14 mouse cellular contexts compared by ENCODE assay signal in the genomic region with DNA sequence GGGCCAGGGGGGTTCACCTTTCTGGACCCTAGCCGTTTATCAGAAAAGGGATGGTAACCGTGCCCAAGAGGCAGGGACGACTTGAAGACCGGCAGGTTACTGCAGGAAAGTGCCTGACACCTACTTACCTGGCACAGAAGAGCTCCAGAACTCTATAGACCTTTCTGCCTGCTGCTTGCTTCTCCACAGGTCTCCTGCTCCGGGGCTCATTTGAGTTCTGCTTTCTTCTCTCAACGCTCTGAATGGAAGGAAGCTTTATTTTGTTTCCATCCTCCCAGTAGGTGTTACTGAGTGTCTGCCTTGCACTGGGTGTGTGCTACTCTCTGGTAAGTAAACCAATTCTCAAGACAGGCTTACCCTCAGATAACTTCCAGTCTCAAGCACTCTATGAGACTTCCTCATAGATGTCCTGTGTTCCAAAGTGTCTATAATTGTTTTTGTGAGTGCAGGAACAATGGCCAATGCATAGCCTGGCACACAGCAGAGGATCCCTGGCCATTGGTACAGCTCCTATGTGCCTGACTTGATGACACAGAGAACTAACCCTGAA. TPM values are rescaled to one million over a fixed set of nuclear protein-coding genes. Genes with fewer than 3 reads are reported as not detected.
DNase-seq lines count a peak whose midpoint lies in the region; ATAC-seq and TF ChIP-seq lines count a peak whose summit lies in the region.
"Had no signal": no experiment of that assay in that cellular context is flagged by ENCODE, and none has a peak within 500 bp of the region (broad histone marks: within the 10 kb centered on the region; RNA-seq: fewer than 3 reads in every experiment).

No protein-coding gene starts in this region.

- no peak overlapping the region for H3K9ac ChIP-seq in heart, embryonic 15.5 days
- H3K9ac ChIP-seq in limb, embryonic 12.5 days (replicated peaks), result no peak overlapping the region; the same call in 1 of the 2 replicates
- H3K9ac ChIP-seq: hindbrain, embryonic 12.5 days; liver, postnatal 0 days had no signal

- no peak for TF ChIP-seq CTCF in brain, embryonic 14.5 days (IDR thresholded peaks at IDR 0.05; ENCODE audit: borderline replicate concordance, extremely low read depth, insufficient read depth, insufficient read length)

- peaks cover 21% of the 10 kb centered on the region for H3K4me1 ChIP-seq in heart, embryonic 15.5 days (replicated peaks)
- peaks cover 29% of the 10 kb centered on the region for H3K4me1 ChIP-seq in limb, embryonic 12.5 days (replicated peaks)

- no peak overlapping the region for H3K27ac ChIP-seq in heart, embryonic 15.5 days
- no peak overlapping the region for H3K27ac ChIP-seq in limb, embryonic 12.5 days
- H3K27ac ChIP-seq: hindbrain, embryonic 12.5 days; layer of hippocampus, adult 2 months had no signal

- peak overlapping the region; percentile 16; the same call in 1 of the 2 replicates for H3K4me3 ChIP-seq in heart, embryonic 15.5 days
- peak overlapping the region; percentile 11 for H3K4me3 ChIP-seq in limb, embryonic 12.5 days (replicated peaks)
- H3K4me3 ChIP-seq: hindbrain, embryonic 12.5 days; layer of hippocampus, adult 2 months had no signal

- H3K9me3 ChIP-seq in heart, embryonic 15.5 days (replicated peaks), result no peaks in the 10 kb centered on the region
- no peaks in the 10 kb centered on the region for H3K9me3 ChIP-seq in limb, embryonic 12.5 days
- H3K9me3 ChIP-seq: hindbrain, embryonic 12.5 days had no signal

- peak; percentile 32 for DNase-seq in embryo, embryonic 10.5 days (ENCODE audit: low spot score)
- no peak for DNase-seq in embryo, embryonic 11 days
- no peak for DNase-seq in heart, postnatal 10 days
- peak; percentile 24 for DNase-seq in brain, embryonic 14.5 days (ENCODE audit: low read depth)
- no peak for DNase-seq in adipocyte (ENCODE audit: low spot score)
- DNase-seq in layer of hippocampus, adult 11-12 months (ENCODE audit: low spot score), result no peak
- DNase-seq: cerebellum, adult 18-20 months; kidney, adult 2 months; liver, postnatal 0 days had no signal

- ATAC-seq in heart, embryonic 15.5 days (replicated peaks; ENCODE audit: insufficient number of reproducible peaks, insufficient read depth, low FRiP score, low read depth), result no peak
- no peak for ATAC-seq in limb, embryonic 12.5 days (ENCODE audit: insufficient number of reproducible peaks, insufficient read depth, low FRiP score, low TSS enrichment, low read depth)
- ATAC-seq: liver, postnatal 0 days had no signal

- peaks cover 95% of the 10 kb centered on the region for H3K27me3 ChIP-seq in heart, embryonic 15.5 days
- peaks cover 69% of the 10 kb centered on the region for H3K27me3 ChIP-seq in limb, embryonic 12.5 days

- no peak for TF ChIP-seq POLR2A in brain, embryonic 14.5 days (IDR thresholded peaks at IDR 0.05; ENCODE audit: borderline replicate concordance, extremely low read depth, insufficient read depth, insufficient read length, poor library complexity, severe bottlenecking)

- WGBS in heart, embryonic 15.5 days, result 8% methylated on average over 6 of the region's 6 CpGs
- 6% methylated on average over 6 of the region's 6 CpGs for WGBS in limb, embryonic 12.5 days

- H3K4me2 ChIP-seq in heart, embryonic 15.5 days, result peak overlapping the region; percentile 40; the same call in 1 of the 2 replicates
- H3K4me2 ChIP-seq in limb, embryonic 12.5 days, result peak overlapping the region; percentile 44

- H3K36me3 ChIP-seq in heart, embryonic 15.5 days, result no peaks in the 10 kb centered on the region
- H3K36me3 ChIP-seq in limb, embryonic 12.5 days, result no peaks in the 10 kb centered on the region
- H3K36me3 ChIP-seq: hindbrain, embryonic 12.5 days had no signal

- intact Hi-C loops in heart, postnatal 10 days (cut with DNase I), result no loop called here

RNA-seq across cellular contexts. Expression of gene Lhx2, which starts 1.9 kb away (rescaled TPM):
- polyA plus RNA-seq in heart, embryonic 15.5 days (2015; fragmentation: Nextera tagmentation; extraction: Ambion mirVana), result 0.05 TPM in 1 of 2 replicates, not detected in the other
- under 1 TPM in 1 of 2 experiments, not detected in 1; 0.15 TPM for total RNA-seq in heart, postnatal 10 days (2021)
- 160 and 273 TPM in 2 replicates for polyA plus RNA-seq in brain, embryonic 14.5 days (2012; rRNA removed)
- 36.9 and 42.7 TPM in 2 replicates for polyA plus RNA-seq in limb, embryonic 12.5 days (2016; fragmentation: Nextera tagmentation; extraction: Ambion mirVana)
- polyA plus RNA-seq: stomach, embryonic 14.5 days had no signal

RNA-seq across cellular contexts. Expression of gene Dennd1a, which starts 50.0 kb away (rescaled TPM):
- polyA plus RNA-seq in heart, embryonic 15.5 days (2015; fragmentation: Nextera tagmentation; extraction: Ambion mirVana), result 10.5 and 14.5 TPM in 2 replicates
- total RNA-seq in heart, postnatal 10 days (2021), result 10 to 100 TPM; 27.3 to 29.0 TPM
- polyA plus RNA-seq in brain, embryonic 14.5 days (2012; rRNA removed), result 30.1 and 42.2 TPM in 2 replicates
- 22.6 and 24.9 TPM in 2 replicates for polyA plus RNA-seq in limb, embryonic 12.5 days (2016; fragmentation: Nextera tagmentation; extraction: Ambion mirVana)

Comparison
In these comparisons a context has a peak if more than half of its experiments do, and no peak if none do; other contexts are left out.
1. DNase-seq: peak in embryo, embryonic 10.5 days (single experiment) and brain, embryonic 14.5 days (single experiment); none in embryo, embryonic 11 days (single experiment), heart, postnatal 10 days (0 of 2), adipocyte (single experiment) and layer of hippocampus, adult 11-12 months (single experiment).
2. RNA of gene Lhx2, which starts 1.9 kb away (polyA plus RNA-seq): 160 to 273 TPM in brain, embryonic 14.5 days and 36.9 to 42.7 TPM in limb, embryonic 12.5 days; 0.05 TPM in heart, embryonic 15.5 days; every median in the first group is over 10 times any median in the second.